Mouse (Mus musculus): ENCODE measurements around the gene Kcnj12. TPM values are rescaled to one million over a fixed set of nuclear protein-coding genes. Genes with fewer than 3 reads are reported as not detected.

Kcnj12 gene
- total and polyA plus RNA-seq, 3 experiments: not detected

- H3K9me3 ChIP-seq (replicated peaks): no peaks in the 10 kb centered on the region
- H3K4me3 ChIP-seq (ENCODE audit: low read depth, low read length): no peak overlapping the region
- H3K36me3 ChIP-seq (replicated peaks): no peaks in the 10 kb centered on the region
- ATAC-seq (ENCODE audit: extremely low read depth, insufficient number of reproducible peaks, low FRiP score, poor library complexity, severe bottlenecking) (no peak), DNase-seq (ENCODE audit: low spot score) (no peak)
- TF ChIP-seq GATA2 (IDR thresholded peaks at IDR 0.05; ENCODE audit: borderline replicate concordance, low read depth, low read length) (no peak), CTCF (IDR thresholded peaks at IDR 0.05; ENCODE audit: low read depth, low read length) (no peak), TAL1 (conservative IDR thresholded peaks at IDR 0.05; ENCODE audit: low read depth, low read length) (no peak)
- H3K4me1 ChIP-seq (ENCODE audit: insufficient read depth, low read depth, low read length): no peaks in the 10 kb centered on the region
- H3K27me3 ChIP-seq (ENCODE audit: insufficient read depth, low read length): peaks cover 13% of the 10 kb centered on the region
Observed at GRCm38 (mm10) chr11:60979788-60980187, 42.6 kb upstream of the Kcnj12 start.

GRCm38 (mm10) chr11:60981693-60982486 is 40.5 kb upstream of the Kcnj12 start:
- TF ChIP-seq TAL1 (conservative IDR thresholded peaks at IDR 0.05; ENCODE audit: low read depth, low read length) (no peak), GATA1 (IDR thresholded peaks at IDR 0.05; ENCODE audit: borderline replicate concordance, low read length) (no peak), CTCF (IDR thresholded peaks at IDR 0.05; ENCODE audit: low read depth, low read length) (no peak), POLR2AphosphoS5 (IDR thresholded peaks at IDR 0.05; ENCODE audit: insufficient replicate concordance, low read depth, low read length) (no peak), GATA2 (IDR thresholded peaks at IDR 0.05; ENCODE audit: borderline replicate concordance, low read depth, low read length) (no peak)
- no peak for ATAC-seq (ENCODE audit: extremely low read depth, insufficient number of reproducible peaks, low FRiP score, poor library complexity, severe bottlenecking)
- no peaks in the 10 kb centered on the region for H3K9me3 ChIP-seq (replicated peaks)

GRCm38 (mm10) chr11:60984912-60985558 is 37.3 kb upstream of the Kcnj12 start:
- no peak for ATAC-seq (ENCODE audit: extremely low read depth, insufficient number of reproducible peaks, low FRiP score, poor library complexity, severe bottlenecking)
- TF ChIP-seq GATA1 (IDR thresholded peaks at IDR 0.05; ENCODE audit: borderline replicate concordance, low read length): no peak
- Histone ChIP-seq H3K27me3 (ENCODE audit: insufficient read depth, low read length) (peaks cover 9% of the 10 kb centered on the region), H3K4me1 (ENCODE audit: insufficient read depth, low read depth, low read length) (no peaks in the 10 kb centered on the region), H3K36me3 (replicated peaks) (no peaks in the 10 kb centered on the region), H3K9me3 (replicated peaks) (0 out of 2 replicates have a peak, but pooled peaks cover 2% of the 10 kb centered on the region), H3K4me3 (ENCODE audit: low read depth, low read length) (no peak overlapping the region)
- DNase-seq (ENCODE audit: low spot score): no peak

More at GRCm38 (mm10) chr11:60981693-60982486, 40.5 kb upstream of the Kcnj12 start:
- Histone ChIP-seq H3K27me3 (ENCODE audit: insufficient read depth, low read length) (peaks cover 8% of the 10 kb centered on the region), H3K36me3 (replicated peaks) (no peaks in the 10 kb centered on the region), H3K4me3 (ENCODE audit: low read depth, low read length) (no peak overlapping the region), H3K4me1 (ENCODE audit: insufficient read depth, low read depth, low read length) (no peaks in the 10 kb centered on the region)
- DNase-seq (ENCODE audit: low spot score): no peak

DNA sequence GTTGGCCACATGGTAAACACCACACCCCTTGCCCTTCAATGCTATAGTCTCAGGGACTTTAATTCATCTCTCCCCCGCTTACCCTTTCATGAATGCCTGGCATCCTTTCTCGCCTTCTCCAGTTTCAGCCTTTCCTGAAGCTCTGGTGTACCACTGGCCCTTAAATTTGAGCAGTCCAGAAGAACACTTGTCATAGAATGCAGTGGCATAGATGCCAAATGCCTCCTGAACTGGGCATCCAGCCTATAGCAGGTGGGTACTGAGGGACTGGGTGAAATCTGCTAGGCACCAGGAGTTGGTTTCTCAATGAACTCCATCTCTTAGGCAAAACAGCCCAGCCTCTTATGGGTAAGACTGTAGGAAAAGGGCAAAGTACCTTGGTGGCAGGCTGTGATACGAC is 31.9 kb upstream of the Kcnj12 start:
- no peaks in the 10 kb centered on the region for H3K36me3 ChIP-seq (replicated peaks)
- no peak for DNase-seq (ENCODE audit: low spot score)
- peaks cover 11% of the 10 kb centered on the region for H3K27me3 ChIP-seq (ENCODE audit: insufficient read depth, low read length)
- H3K4me3 ChIP-seq (ENCODE audit: low read depth, low read length): no peak overlapping the region
- no peaks in the 10 kb centered on the region for H3K4me1 ChIP-seq (ENCODE audit: insufficient read depth, low read depth, low read length)
- 0 out of 2 replicates have a peak, but pooled peaks cover 2% of the 10 kb centered on the region for H3K9me3 ChIP-seq (replicated peaks)
- TF ChIP-seq GATA1 (IDR thresholded peaks at IDR 0.05; ENCODE audit: borderline replicate concordance, low read length): no peak
- TF ChIP-seq CTCF (IDR thresholded peaks at IDR 0.05; ENCODE audit: low read depth, low read length): no peak
- TF ChIP-seq TAL1 (conservative IDR thresholded peaks at IDR 0.05; ENCODE audit: low read depth, low read length): no peak
- no peak for TF ChIP-seq GATA2 (IDR thresholded peaks at IDR 0.05; ENCODE audit: borderline replicate concordance, low read depth, low read length)
- TF ChIP-seq POLR2AphosphoS5 (IDR thresholded peaks at IDR 0.05; ENCODE audit: insufficient replicate concordance, low read depth, low read length): no peak
- ATAC-seq (ENCODE audit: extremely low read depth, insufficient number of reproducible peaks, low FRiP score, poor library complexity, severe bottlenecking): no peak

DNA sequence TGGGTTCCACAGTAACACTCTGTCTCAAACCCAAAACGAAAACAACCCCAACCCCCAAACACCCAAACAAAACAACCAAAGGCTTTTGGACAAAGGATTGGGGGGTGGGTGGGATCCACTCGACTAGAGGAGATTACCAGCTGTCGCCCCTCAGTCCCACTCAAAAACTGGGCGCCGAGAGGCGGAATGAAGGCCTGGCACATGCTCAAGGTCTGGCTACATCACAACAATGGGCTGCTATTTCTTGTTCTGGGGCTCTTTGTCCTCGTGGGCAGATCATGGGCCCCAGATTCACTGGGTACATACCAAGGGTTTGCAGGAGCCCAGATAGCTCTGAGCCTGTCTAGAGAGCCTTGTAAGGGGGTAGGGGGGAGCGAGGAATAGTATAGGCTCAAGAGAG is 19.6 kb upstream of the Kcnj12 start:
- H3K36me3 ChIP-seq (replicated peaks): no peaks in the 10 kb centered on the region
- H3K4me1 ChIP-seq (ENCODE audit: insufficient read depth, low read depth, low read length): no peaks in the 10 kb centered on the region
- no peak for TF ChIP-seq GATA2 (IDR thresholded peaks at IDR 0.05; ENCODE audit: borderline replicate concordance, low read depth, low read length)
- no peak for DNase-seq (ENCODE audit: low spot score)
- peaks cover 28% of the 10 kb centered on the region for H3K27me3 ChIP-seq (ENCODE audit: insufficient read depth, low read length)
- H3K4me3 ChIP-seq (ENCODE audit: low read depth, low read length): no peak overlapping the region
- H3K9me3 ChIP-seq (replicated peaks): no peaks in the 10 kb centered on the region
- ATAC-seq (ENCODE audit: extremely low read depth, insufficient number of reproducible peaks, low FRiP score, poor library complexity, severe bottlenecking): no peak

GRCm38 (mm10) chr11:61004046-61004445 is 18.3 kb upstream of the Kcnj12 start:
- no peak for DNase-seq (ENCODE audit: low spot score)
- no peak for ATAC-seq (ENCODE audit: extremely low read depth, insufficient number of reproducible peaks, low FRiP score, poor library complexity, severe bottlenecking)
- H3K4me1 ChIP-seq (ENCODE audit: insufficient read depth, low read depth, low read length): no peaks in the 10 kb centered on the region
- H3K4me3 ChIP-seq (ENCODE audit: low read depth, low read length): no peak overlapping the region
- H3K36me3 ChIP-seq (replicated peaks): no peaks in the 10 kb centered on the region
- H3K27me3 ChIP-seq (ENCODE audit: insufficient read depth, low read length): peaks cover 20% of the 10 kb centered on the region
- no peaks in the 10 kb centered on the region for H3K9me3 ChIP-seq (replicated peaks)
- no peak for TF ChIP-seq POLR2AphosphoS5 (IDR thresholded peaks at IDR 0.05; ENCODE audit: insufficient replicate concordance, low read depth, low read length)
- TF ChIP-seq GATA1 (IDR thresholded peaks at IDR 0.05; ENCODE audit: borderline replicate concordance, low read length): no peak
- TF ChIP-seq GATA2 (IDR thresholded peaks at IDR 0.05; ENCODE audit: borderline replicate concordance, low read depth, low read length): no peak
- TF ChIP-seq TAL1 (conservative IDR thresholded peaks at IDR 0.05; ENCODE audit: low read depth, low read length): no peak
- no peak for TF ChIP-seq CTCF (IDR thresholded peaks at IDR 0.05; ENCODE audit: low read depth, low read length)

Data from G1E (cell line).